Mouse (Mus musculus): ENCODE measurements around the gene Pdgfd.

Gene Pdgfd

GRCm38 (mm10) chr9:6325408-6325807 lies 157.0 kb downstream of the Pdgfd start:
- DNase-seq = no peak

- no peak for DNase-seq
These were observed 165.1 kb downstream of the Pdgfd start for GRCm38 (mm10) chr9:6333499-6333898.

GRCm38 (mm10) chr9:6336236-6336635 lies 167.9 kb downstream of the Pdgfd start:
- DNase-seq = no peak

- DNase-seq = no peak
These were observed 169.5 kb downstream of the Pdgfd start for GRCm38 (mm10) chr9:6337891-6338290.

- DNase-seq = no peak
These were observed 170.0 kb downstream of the Pdgfd start for GRCm38 (mm10) chr9:6338344-6338743.

GRCm38 (mm10) chr9:6339394-6339793 lies 171.0 kb downstream of the Pdgfd start:
- no peak for DNase-seq

GRCm38 (mm10) chr9:6340750-6341149 lies 172.4 kb downstream of the Pdgfd start:
- no peak for DNase-seq

GRCm38 (mm10) chr9:6342854-6343253 lies 174.5 kb downstream of the Pdgfd start:
- no peak for DNase-seq

GRCm38 (mm10) chr9:6344514-6344913 lies 176.1 kb downstream of the Pdgfd start:
- DNase-seq = no peak

GRCm38 (mm10) chr9:6344924-6345323 lies 176.5 kb downstream of the Pdgfd start:
- DNase-seq = no peak

- DNase-seq = no peak
These were observed 177.0 kb downstream of the Pdgfd start for GRCm38 (mm10) chr9:6345366-6345765.

- DNase-seq = no peak
These were observed 185.0 kb downstream of the Pdgfd start for GRCm38 (mm10) chr9:6353257-6353960.

- no peak for DNase-seq
These were observed 192.4 kb downstream of the Pdgfd start for GRCm38 (mm10) chr9:6360795-6361194.

- DNase-seq = no peak
These were observed 198.2 kb downstream of the Pdgfd start for GRCm38 (mm10) chr9:6366550-6366949.

GRCm38 (mm10) chr9:6401764-6402163 lies 233.4 kb downstream of the Pdgfd start:
- no peak for DNase-seq

- no peak for DNase-seq
These were observed 238.2 kb downstream of the Pdgfd start for GRCm38 (mm10) chr9:6406535-6406934.

- DNase-seq = no peak
These were observed 239.6 kb downstream of the Pdgfd start for GRCm38 (mm10) chr9:6407972-6408371.

- no peak for DNase-seq
These were observed 256.2 kb downstream of the Pdgfd start for GRCm38 (mm10) chr9:6424606-6425005.

Measured in right cerebral cortex, postnatal 25 days (tissue).